Mouse (Mus musculus) midbrain, embryonic 15.5 days (tissue): ENCODE measurements at regions not wholly inside any gene's neighbourhood (a gene's known extent, or its start where the extent isn't known, plus 50 kb on each side); places are given as distances from the start of the nearest gene placed in this dataset.

Experiments used
- ATAC-seq: fragments of 200-750 bp; cut with Nextera tagmentation; replicated peaks from 2 replicates; pipeline ENCODE4 v1.8.0; 2017; ENCODE audit warnings: moderate TSS enrichment
- H3K27ac ChIP-seq: fragments of 300-500 bp; sonication (generic); 2 replicates; pipeline ENCODE4 v1.5.1; 2015; ENCODE audit warnings: mild to moderate bottlenecking, inconsistent platforms
- H3K27me3 ChIP-seq: fragments of 300-500 bp; sonication (generic); replicated peaks from 2 replicates; pipeline ENCODE4 v1.6.1; 2015; ENCODE audit warnings: inconsistent platforms
- H3K36me3 ChIP-seq: fragments of 300-500 bp; sonication (generic); replicated peaks from 2 replicates; pipeline ENCODE4 v1.6.1; 2015; ENCODE audit warnings: inconsistent platforms
- H3K4me1 ChIP-seq: fragments of 300-500 bp; sonication (generic); 2 replicates; pipeline ENCODE4 v1.6.1; 2015; ENCODE audit warnings: inconsistent platforms
- H3K4me2 ChIP-seq: fragments of 300-500 bp; sonication (generic); 2 replicates; pipeline ENCODE4 v1.6.1; 2015; ENCODE audit warnings: inconsistent platforms, mild to moderate bottlenecking, moderate library complexity
- H3K4me3 ChIP-seq: fragments of 300-500 bp; sonication (generic); 2 replicates; pipeline ENCODE4 v1.5.1; 2015; ENCODE audit warnings: mild to moderate bottlenecking, inconsistent platforms
- H3K9ac ChIP-seq: fragments of 300-500 bp; sonication (generic); 2 replicates; pipeline ENCODE4 v1.6.1; 2015; ENCODE audit warnings: mild to moderate bottlenecking, inconsistent platforms
- H3K9me3 ChIP-seq: fragments of 300-500 bp; sonication (generic); 2 replicates; pipeline ENCODE4 v1.6.1; 2016; ENCODE audit warnings: inconsistent platforms
- WGBS: fragments of 180-500 bp; shearing (Covaris S2); methylation state at CpG from one replicate; pipeline ENCODE4 v1.1.7; 2015; ENCODE audit warnings: mixed read lengths; 5-methylcytosine and 5-hydroxymethylcytosine counted together

GRCm38 (mm10) chr3:148248617-148249016 is 741.7 kb downstream of the Adgrl2 start:
- no peak for ATAC-seq
- no peak overlapping the region for H3K27ac ChIP-seq
- no peak overlapping the region for H3K4me3 ChIP-seq
- no peaks in the 10 kb centered on the region for H3K9me3 ChIP-seq
- no peaks in the 10 kb centered on the region for H3K36me3 ChIP-seq
- H3K27me3 ChIP-seq, result no peaks in the 10 kb centered on the region
- no peak overlapping the region for H3K4me2 ChIP-seq
- 74% methylated on average over 1 of the region's 1 CpGs for WGBS
- no peaks in the 10 kb centered on the region for H3K4me1 ChIP-seq
- no peak overlapping the region for H3K9ac ChIP-seq

- H3K9ac ChIP-seq, result no peak overlapping the region
- no peaks in the 10 kb centered on the region for H3K36me3 ChIP-seq
- H3K4me3 ChIP-seq, result no peak overlapping the region
- no peaks in the 10 kb centered on the region for H3K4me1 ChIP-seq
- ATAC-seq, result no peak
- no peaks in the 10 kb centered on the region for H3K27me3 ChIP-seq
- no peak overlapping the region for H3K4me2 ChIP-seq
- H3K27ac ChIP-seq, result no peak overlapping the region
- no peaks in the 10 kb centered on the region for H3K9me3 ChIP-seq
Observed at GRCm38 (mm10) chr3:148246786-148247185, 743.6 kb downstream of the Adgrl2 start.

DNA sequence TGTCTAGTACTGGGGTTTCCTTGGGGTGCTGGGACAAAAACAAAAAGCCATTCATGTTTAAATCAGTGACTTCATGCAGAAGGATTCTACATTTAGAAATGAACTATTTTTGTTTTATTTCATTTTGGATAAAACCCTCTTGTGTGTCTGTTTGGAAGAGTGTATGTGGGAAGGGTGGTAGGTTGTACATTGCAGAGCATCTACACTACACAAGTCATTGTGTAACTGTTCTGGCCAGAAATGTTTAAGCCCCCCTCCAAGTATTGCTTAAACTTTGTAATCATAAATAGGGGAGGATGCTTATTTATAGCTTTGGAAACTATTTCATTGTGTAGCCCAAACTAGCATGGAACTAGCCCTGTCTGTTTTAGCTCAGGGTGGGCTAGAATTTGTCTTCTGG is 752.3 kb downstream of the Adgrl2 start:
- no peak overlapping the region for H3K27ac ChIP-seq
- no peak overlapping the region for H3K4me2 ChIP-seq
- no peaks in the 10 kb centered on the region for H3K27me3 ChIP-seq
- H3K9ac ChIP-seq, result no peak overlapping the region
- no peak for ATAC-seq
- no peak overlapping the region for H3K4me3 ChIP-seq
- no peaks in the 10 kb centered on the region for H3K4me1 ChIP-seq
- no peaks in the 10 kb centered on the region for H3K36me3 ChIP-seq
- no peaks in the 10 kb centered on the region for H3K9me3 ChIP-seq

GRCm38 (mm10) chr3:148237555-148237954 is 752.8 kb downstream of the Adgrl2 start:
- 68% methylated on average over 6 of the region's 6 CpGs for WGBS
- Histone ChIP-seq H3K27ac (no peak overlapping the region), H3K4me2 (no peak overlapping the region), H3K36me3 (no peaks in the 10 kb centered on the region), H3K9ac (no peak overlapping the region), H3K9me3 (no peaks in the 10 kb centered on the region), H3K27me3 (no peaks in the 10 kb centered on the region), H3K4me3 (no peak overlapping the region), H3K4me1 (no peaks in the 10 kb centered on the region)
- no peak for ATAC-seq

GRCm38 (mm10) chr3:148233616-148234015 is 756.7 kb downstream of the Adgrl2 start:
- Histone ChIP-seq H3K36me3 (no peaks in the 10 kb centered on the region), H3K27me3 (no peaks in the 10 kb centered on the region), H3K4me3 (no peak overlapping the region), H3K4me2 (no peak overlapping the region), H3K9ac (no peak overlapping the region), H3K27ac (no peak overlapping the region), H3K9me3 (no peaks in the 10 kb centered on the region), H3K4me1 (no peaks in the 10 kb centered on the region)
- 90% methylated on average over 2 of the region's 2 CpGs for WGBS
- no peak for ATAC-seq

DNA sequence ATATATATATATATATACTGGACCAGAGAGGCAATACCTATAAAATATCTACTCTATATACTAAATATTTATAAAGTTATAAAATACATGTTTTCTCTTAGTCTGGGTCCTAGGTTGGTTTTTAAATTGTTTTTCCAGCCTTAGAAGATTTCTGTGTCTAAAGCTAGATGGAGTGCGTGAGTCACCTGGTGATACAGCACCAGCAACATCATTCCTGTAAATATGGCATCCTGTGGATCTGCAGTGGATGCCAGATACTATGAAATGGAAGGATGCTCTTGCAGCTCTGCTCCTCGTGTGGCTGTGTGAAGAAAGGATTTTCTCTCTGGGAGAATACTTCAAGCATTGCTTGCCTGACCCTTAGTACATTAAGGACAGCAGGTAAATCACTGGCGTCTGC is 761.2 kb downstream of the Adgrl2 start:
- no peak overlapping the region for H3K9ac ChIP-seq
- H3K4me2 ChIP-seq, result no peak overlapping the region
- no peaks in the 10 kb centered on the region for H3K4me1 ChIP-seq
- H3K27ac ChIP-seq, result no peak overlapping the region
- H3K4me3 ChIP-seq, result no peak overlapping the region
- no peaks in the 10 kb centered on the region for H3K9me3 ChIP-seq
- no peak for ATAC-seq
- 75% methylated on average over 3 of the region's 3 CpGs for WGBS
- no peaks in the 10 kb centered on the region for H3K36me3 ChIP-seq
- H3K27me3 ChIP-seq, result no peaks in the 10 kb centered on the region

DNA sequence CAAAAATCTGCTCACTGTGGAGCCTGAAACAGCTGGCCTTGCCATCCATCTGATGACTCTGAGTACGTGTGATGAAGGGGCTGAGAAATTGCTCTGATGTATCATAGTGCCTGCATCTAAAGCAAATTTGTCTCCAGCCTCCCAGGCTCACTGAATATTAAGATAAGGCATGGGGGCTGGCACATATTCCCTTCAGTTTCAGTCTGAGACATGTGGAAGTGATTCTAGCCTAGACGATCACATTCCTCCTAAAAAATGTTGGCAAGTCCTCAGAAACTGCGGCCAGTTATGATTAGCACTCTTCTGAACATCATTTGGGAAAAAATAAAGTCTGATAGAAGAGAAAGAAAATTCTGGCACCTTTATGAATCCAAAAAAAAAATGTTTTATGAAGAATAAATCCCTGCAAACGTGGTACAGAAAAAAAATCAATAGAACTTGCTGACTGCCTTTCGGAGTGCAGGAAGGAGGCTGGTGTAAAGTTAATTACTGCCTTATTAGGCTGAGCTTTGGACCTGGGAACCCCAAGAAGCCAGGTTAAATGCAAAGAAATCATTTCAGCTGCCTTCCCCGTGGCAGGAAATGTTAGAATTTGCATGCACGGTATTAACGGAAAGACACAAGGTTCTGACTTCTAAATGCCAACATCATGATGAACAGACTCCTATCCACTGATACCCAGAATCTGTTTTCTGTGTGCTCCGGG is 762.2 kb downstream of the Adgrl2 start:
- WGBS, result 67% methylated on average over 9 of the region's 9 CpGs
- no peak for ATAC-seq
- Histone ChIP-seq H3K4me1 (no peaks in the 10 kb centered on the region), H3K9me3 (no peaks in the 10 kb centered on the region), H3K9ac (no peak overlapping the region), H3K4me2 (no peak overlapping the region), H3K4me3 (no peak overlapping the region), H3K36me3 (no peaks in the 10 kb centered on the region), H3K27me3 (no peaks in the 10 kb centered on the region), H3K27ac (no peak overlapping the region)

DNA sequence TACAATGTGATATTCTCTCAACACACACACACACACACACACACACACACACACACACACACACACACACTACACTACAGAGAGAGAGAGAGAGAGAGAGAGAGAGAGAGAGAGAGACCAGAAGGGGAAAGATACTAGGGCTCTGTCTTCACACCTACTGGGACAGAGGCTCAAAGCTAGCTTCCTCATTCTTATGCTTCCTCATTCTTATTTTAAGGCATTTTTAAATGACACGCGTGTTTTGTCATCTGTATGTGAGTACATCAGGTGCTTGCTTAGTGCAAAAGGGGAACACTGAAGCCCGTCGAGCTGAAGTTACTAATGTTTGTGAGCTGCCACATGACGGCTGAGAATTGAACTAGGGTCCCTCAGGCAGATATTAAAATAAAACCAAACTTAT is 769.5 kb downstream of the Adgrl2 start:
- Histone ChIP-seq H3K4me1 (no peaks in the 10 kb centered on the region), H3K27me3 (no peaks in the 10 kb centered on the region), H3K9ac (no peak overlapping the region), H3K36me3 (no peaks in the 10 kb centered on the region), H3K4me2 (no peak overlapping the region), H3K27ac (no peak overlapping the region), H3K9me3 (no peaks in the 10 kb centered on the region), H3K4me3 (no peak overlapping the region)
- ATAC-seq, result no peak
- 95% methylated on average over 5 of the region's 5 CpGs for WGBS

- no peak overlapping the region for H3K4me3 ChIP-seq
- H3K27ac ChIP-seq, result no peak overlapping the region
- no peaks in the 10 kb centered on the region for H3K27me3 ChIP-seq
- WGBS, result 57% methylated on average over 10 of the region's 10 CpGs
- no peaks in the 10 kb centered on the region for H3K36me3 ChIP-seq
- no peaks in the 10 kb centered on the region for H3K9me3 ChIP-seq
- ATAC-seq, result no peak
- H3K4me2 ChIP-seq, result no peak overlapping the region
- H3K4me1 ChIP-seq, result no peaks in the 10 kb centered on the region
- no peak overlapping the region for H3K9ac ChIP-seq
Observed at GRCm38 (mm10) chr3:148220024-148220590, 770.2 kb downstream of the Adgrl2 start.

DNA sequence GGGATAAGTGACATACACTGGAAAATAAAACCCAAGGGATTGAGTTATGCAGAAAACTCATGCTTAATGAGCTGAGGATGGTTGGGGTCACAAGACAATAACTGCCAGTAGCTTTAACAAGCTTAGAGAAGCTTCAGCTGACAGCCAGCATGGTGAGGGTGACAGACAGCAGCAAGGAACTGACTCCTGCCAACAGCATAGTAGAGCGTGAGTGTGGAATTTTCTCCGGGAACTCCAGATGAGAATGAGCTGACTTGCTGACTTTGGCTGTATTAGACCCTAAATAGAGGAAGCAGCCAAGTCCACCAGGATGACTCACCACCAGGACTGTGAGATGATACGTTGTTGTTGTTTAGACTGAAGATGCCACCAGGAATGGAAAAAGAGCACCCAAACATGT is 788.2 kb downstream of the Adgrl2 start:
- WGBS, result 75% methylated on average over 3 of the region's 3 CpGs
- no peaks in the 10 kb centered on the region for H3K4me1 ChIP-seq
- no peak overlapping the region for H3K27ac ChIP-seq
- no peaks in the 10 kb centered on the region for H3K27me3 ChIP-seq
- no peak overlapping the region for H3K4me3 ChIP-seq
- no peak for ATAC-seq
- H3K36me3 ChIP-seq, result no peaks in the 10 kb centered on the region
- no peaks in the 10 kb centered on the region for H3K9me3 ChIP-seq
- no peak overlapping the region for H3K9ac ChIP-seq
- no peak overlapping the region for H3K4me2 ChIP-seq

- Histone ChIP-seq H3K27ac (no peak overlapping the region), H3K9me3 (no peaks in the 10 kb centered on the region), H3K9ac (no peak overlapping the region), H3K4me1 (no peaks in the 10 kb centered on the region), H3K4me2 (no peak overlapping the region), H3K36me3 (no peaks in the 10 kb centered on the region), H3K4me3 (no peak overlapping the region), H3K27me3 (no peaks in the 10 kb centered on the region)
- no peak for ATAC-seq
- 68% methylated on average over 2 of the region's 2 CpGs for WGBS
Observed at GRCm38 (mm10) chr3:148186704-148187103, 803.7 kb downstream of the Adgrl2 start.

DNA sequence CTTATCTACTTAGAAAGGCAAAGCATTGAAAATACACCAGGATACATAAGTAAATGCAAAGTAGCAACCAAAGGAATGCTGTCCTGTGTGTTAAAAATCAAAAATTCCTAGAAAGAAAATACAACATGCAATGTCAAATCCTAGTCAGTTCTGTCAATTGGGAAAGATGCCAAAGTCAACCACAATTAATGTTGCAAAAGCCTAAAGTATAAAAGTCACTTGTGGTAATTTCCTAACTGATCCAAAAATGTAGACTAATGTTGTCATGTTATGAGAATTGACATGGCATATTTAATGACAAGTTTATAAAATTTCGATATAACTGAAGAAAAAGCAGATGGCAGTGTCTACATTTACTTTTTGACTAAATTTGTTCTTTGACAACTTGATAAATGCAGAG is 822.8 kb downstream of the Adgrl2 start:
- Histone ChIP-seq H3K4me2 (no peak overlapping the region), H3K27ac (no peak overlapping the region), H3K9me3 (no peaks in the 10 kb centered on the region), H3K4me1 (no peaks in the 10 kb centered on the region), H3K27me3 (no peaks in the 10 kb centered on the region), H3K4me3 (no peak overlapping the region), H3K36me3 (no peaks in the 10 kb centered on the region), H3K9ac (no peak overlapping the region)
- 90% methylated on average over 1 of the region's 1 CpGs for WGBS
- ATAC-seq, result no peak

GRCm38 (mm10) chr3:148159059-148159458 is 831.3 kb downstream of the Adgrl2 start:
- Histone ChIP-seq H3K4me1 (no peaks in the 10 kb centered on the region), H3K9me3 (no peaks in the 10 kb centered on the region), H3K27me3 (no peaks in the 10 kb centered on the region), H3K36me3 (no peaks in the 10 kb centered on the region), H3K4me2 (no peak overlapping the region), H3K4me3 (no peak overlapping the region), H3K27ac (no peak overlapping the region), H3K9ac (no peak overlapping the region)
- 57% methylated on average over 3 of the region's 3 CpGs for WGBS
- no peak for ATAC-seq
